Mouse (Mus musculus) neural tube, embryonic 14.5 days (tissue): ENCODE measurements at regions not wholly inside any gene's neighbourhood (a gene's known extent, or its start where the extent isn't known, plus 50 kb on each side); places are given as distances from the start of the nearest gene placed in this dataset.

Experiments
- ATAC-seq: fragments of 200-750 bp; cut with Nextera tagmentation; 2 replicates; pipeline ENCODE4 v1.8.0; 2017; ENCODE audit warnings: low read depth, mild to moderate bottlenecking, moderate TSS enrichment, moderate library complexity
- H3K27ac ChIP-seq: fragments of 300-500 bp; sonication (generic); 2 replicates; pipeline ENCODE4 v1.5.1; 2014; ENCODE audit warnings: low read depth, mild to moderate bottlenecking, control low read depth, low read length, moderate library complexity, mixed read lengths
- H3K27me3 ChIP-seq: fragments of 300-500 bp; sonication (generic); 2 replicates; pipeline ENCODE4 v1.6.1; 2014; ENCODE audit warnings: low read length; ENCODE audit not compliant: control insufficient read depth, insufficient read depth
- H3K36me3 ChIP-seq: fragments of 300-500 bp; sonication (generic); 2 replicates; pipeline ENCODE4 v1.6.1; 2014; ENCODE audit warnings: low read length, mixed read lengths; ENCODE audit not compliant: control insufficient read depth, insufficient read depth
- H3K4me1 ChIP-seq: fragments of 300-500 bp; sonication (generic); 2 replicates; pipeline ENCODE4 v1.6.1; 2014; ENCODE audit warnings: low read length; ENCODE audit not compliant: control insufficient read depth, insufficient read depth
- H3K4me2 ChIP-seq: fragments of 300-500 bp; sonication (generic); 2 replicates; pipeline ENCODE4 v1.6.1; 2014; ENCODE audit warnings: mild to moderate bottlenecking, low read depth, low read length, control low read depth
- H3K4me3 ChIP-seq: fragments of 300-500 bp; sonication (generic); 2 replicates; pipeline ENCODE4 v1.5.1; 2014; ENCODE audit warnings: low read depth, low read length, control low read depth, mixed read lengths
- H3K9ac ChIP-seq: fragments of 300-500 bp; sonication (generic); replicated peaks from 2 replicates; pipeline ENCODE4 v1.6.1; 2014; ENCODE audit warnings: low read depth, mild to moderate bottlenecking, control low read depth, low read length, mixed read lengths
- H3K9me3 ChIP-seq: fragments of 300-500 bp; sonication (generic); 2 replicates; pipeline ENCODE4 v1.6.1; 2016; ENCODE audit warnings: low read length; ENCODE audit not compliant: control insufficient read depth
- WGBS: fragments of 180-500 bp; shearing (Covaris S2); extraction: QIAGEN DNeasy Blood & Tissue Kit; methylation state at CpG from one replicate; pipeline ENCODE4 v1.1.7; 2014; 5-methylcytosine and 5-hydroxymethylcytosine counted together

DNA sequence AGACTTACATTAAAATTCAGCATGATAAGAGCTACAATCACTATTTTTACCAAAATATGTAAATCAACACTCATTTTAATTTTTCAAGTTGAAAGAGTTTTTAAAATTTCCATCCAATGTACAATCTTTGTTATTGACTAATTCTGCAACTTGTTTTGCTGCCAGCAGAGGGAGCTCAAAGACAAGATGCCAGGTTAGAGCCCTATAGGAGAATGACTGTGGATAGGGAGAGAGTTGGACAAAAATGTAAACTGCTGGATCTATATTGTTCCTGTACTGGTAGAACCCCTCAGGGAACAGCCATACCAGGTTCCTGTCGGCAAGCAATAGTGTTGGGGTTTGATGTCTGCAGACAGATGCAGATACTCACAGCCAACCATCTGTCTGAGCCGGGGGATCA is 288.8 kb upstream of the 4930550L24Rik start:
- Histone ChIP-seq H3K9me3 (no peaks in the 10 kb centered on the region), H3K4me3 (no peak overlapping the region), H3K27ac (no peak overlapping the region), H3K4me1 (no peaks in the 10 kb centered on the region), H3K9ac (no peak overlapping the region), H3K36me3 (no peaks in the 10 kb centered on the region), H3K27me3 (no peaks in the 10 kb centered on the region), H3K4me2 (no peak overlapping the region)
- peak; percentile 70; the same call in 1 of the 2 replicates for ATAC-seq
- WGBS = 59% methylated on average over 2 of the region's 2 CpGs
